Mouse (Mus musculus): ENCODE measurements around the gene Car1. TPM values are rescaled to one million over a fixed set of nuclear protein-coding genes. Genes with fewer than 3 reads are reported as not detected.
"Not testable (repeated sequence)": the region's sequence is repeated elsewhere in the genome, so short reads cannot be mapped to it uniquely, and the experiment has no call there.

The Car1 gene
- polyA plus RNA-seq (2012; rRNA removed) = 0.11 TPM in 1 of 2 replicates, not detected in the other

DNA sequence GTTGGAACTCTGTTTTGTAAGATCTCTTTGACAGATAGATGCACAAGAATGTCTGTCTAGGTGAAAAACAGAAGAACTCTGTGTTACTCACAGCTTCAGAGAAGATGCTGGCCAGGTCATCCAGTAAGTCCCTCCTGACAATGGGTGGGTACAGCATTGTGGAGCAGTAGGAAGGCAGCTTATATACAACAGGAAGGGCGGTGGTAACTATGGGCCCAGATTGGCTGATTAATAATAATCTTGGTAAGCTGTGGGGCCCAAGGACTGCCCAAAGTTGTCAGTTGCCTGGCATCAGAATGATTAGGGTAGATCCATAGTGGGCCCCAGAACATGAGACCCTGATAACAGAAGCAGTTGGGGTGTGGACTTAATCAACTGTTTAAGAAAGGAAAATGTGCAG, at the start of gene Car1:
TSS of gene Car1 (minus strand) at position 158 of the 400 bp plus-strand sequence.
- DNase-seq (ENCODE audit: extremely low spot score in 1 of 2, low spot score in 1 of 2) = no peak

DNA sequence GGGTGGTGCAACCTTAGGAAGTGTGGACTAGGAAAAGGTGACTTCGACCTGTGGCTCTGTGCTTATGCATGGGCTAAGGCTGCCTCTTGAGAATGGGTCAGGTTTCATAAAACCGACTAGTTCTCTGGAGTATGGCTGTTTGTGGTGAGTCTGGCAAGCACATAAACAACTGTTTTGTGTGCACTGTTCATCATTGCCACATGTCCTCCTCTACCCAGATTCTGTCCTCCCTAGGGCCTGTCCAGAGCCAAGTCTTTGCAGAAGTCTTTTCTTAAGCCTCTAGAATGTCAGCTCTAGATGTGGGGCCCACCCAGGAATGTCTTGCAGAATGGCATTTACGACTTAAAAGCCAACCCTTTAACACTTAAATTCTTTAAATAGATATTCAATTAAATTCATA, 49.7 kb upstream of the Car1 start:
- no peak for DNase-seq (ENCODE audit: extremely low spot score in 1 of 2, low spot score in 1 of 2)

DNA sequence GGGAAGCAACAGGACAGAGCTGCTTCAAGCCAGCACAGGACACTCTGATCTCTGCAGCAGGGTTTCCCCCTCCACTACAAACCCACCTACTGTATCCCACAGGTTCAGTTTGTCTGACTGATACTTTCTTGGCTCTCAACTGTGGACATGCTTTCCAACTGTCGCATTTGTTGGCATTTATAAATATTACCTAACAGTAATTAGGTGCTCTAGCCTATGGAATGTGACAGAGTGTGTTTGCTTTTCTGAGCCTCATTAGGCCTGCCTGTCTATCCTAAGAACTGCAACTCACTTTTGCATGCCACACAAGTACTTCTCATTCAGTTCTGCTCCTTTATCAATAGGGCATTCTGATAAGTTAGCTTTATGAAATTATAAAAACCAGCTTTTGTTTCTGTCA, 46.3 kb upstream of the Car1 start:
- DNase-seq (ENCODE audit: extremely low spot score in 1 of 2, low spot score in 1 of 2) = no peak

DNA sequence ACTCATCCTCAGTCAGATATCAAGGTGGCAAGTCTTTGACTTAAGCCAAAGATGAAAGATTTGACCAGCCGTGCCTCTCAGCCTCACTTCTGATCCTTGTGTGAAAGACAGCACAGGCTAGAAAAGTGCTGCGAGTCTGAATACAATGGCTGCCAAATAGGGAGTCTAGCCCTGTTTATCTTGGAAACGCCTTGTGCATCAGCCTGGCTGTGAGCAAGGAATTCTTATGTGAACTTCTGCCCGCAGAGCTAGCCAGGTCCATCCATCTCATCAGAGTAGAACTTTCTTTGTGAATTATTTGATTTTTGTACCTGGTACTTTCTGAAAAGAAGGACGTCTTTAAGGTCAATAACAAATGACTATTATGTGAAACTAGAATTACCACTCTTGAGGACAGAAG, 45.8 kb upstream of the Car1 start:
- DNase-seq (ENCODE audit: extremely low spot score in 1 of 2, low spot score in 1 of 2) = no peak

DNA sequence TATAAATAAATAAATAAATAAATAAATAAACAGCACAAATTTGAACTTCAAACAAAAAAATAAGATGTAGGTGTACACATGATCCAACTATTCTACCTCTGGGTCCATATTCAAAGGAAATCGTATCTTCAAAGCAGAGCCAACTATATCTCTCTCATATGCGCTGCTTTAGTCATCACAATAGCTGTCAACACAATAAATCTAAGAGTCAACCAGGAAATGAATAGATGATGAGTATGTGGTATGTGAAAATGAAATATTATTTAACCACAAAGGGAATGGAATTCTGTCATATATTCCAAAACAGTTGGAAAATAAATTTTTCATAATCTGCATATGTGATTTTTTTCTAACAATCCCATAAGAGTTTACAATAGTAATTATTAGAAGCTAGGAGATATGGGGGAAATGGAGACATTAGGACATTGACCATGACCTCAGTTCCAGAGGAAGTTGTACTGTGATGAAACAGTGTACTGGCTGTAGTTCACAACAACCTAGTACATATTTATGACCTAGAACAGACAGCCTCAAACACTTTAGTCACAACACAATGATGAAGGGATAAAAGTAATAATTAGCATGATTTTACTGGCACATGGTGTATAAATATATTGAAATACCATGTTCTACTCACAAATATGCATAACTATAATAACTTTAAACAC, 40.6 kb upstream of the Car1 start:
- DNase-seq (ENCODE audit: extremely low spot score in 1 of 2, low spot score in 1 of 2) = no peak

DNA sequence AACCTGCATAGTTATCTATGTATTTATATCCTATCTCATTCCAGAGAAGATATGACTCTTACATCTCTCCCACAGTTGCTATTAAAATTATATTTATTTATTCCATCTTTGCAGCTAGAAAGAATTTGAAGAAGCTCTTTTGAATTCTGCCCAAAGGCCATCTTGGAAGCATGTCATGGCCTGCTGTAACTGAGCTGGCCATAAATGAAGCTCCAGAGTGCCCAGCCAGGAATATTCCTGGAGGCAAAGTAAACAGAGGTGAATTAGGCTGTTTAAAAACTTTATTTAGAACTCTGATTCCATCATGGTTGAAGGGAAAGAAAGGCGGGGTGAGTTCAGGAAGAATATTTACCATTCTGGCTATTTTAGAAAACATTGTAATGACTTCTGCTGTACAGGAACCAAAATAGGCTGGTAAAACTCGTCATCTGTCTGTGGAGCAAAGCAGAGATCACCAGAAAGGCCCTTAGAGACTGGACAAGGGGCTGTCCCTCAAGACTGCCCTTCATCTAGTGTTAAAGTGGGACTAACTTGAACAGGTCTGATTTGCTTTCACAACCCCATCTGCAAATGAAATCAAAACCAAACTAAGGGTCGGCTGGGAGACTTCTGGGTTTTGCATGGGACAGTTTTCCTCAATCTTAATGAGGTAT, 31.4 kb upstream of the Car1 start:
- DNase-seq (ENCODE audit: extremely low spot score in 1 of 2, low spot score in 1 of 2) = no peak

DNA sequence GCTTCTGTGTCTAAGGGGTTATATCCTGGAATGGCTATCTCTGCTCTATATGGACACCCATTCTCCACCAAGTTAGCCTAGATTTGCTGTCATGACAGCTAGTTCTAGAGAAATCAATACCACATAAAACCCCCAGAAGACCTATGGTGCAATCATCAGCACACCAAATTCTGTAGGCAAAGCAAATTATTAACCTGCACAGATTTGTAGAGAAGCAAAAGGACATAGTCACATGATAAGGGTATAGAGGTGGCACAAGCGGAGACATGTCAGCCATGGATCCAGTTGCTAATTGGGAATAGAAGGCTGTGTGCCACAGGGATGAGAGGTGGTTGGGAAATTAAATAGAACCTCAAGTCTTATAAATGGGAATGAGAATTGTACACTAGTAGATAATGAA, 30.8 kb upstream of the Car1 start:
- DNase-seq (ENCODE audit: extremely low spot score in 1 of 2, low spot score in 1 of 2) = no peak

DNA sequence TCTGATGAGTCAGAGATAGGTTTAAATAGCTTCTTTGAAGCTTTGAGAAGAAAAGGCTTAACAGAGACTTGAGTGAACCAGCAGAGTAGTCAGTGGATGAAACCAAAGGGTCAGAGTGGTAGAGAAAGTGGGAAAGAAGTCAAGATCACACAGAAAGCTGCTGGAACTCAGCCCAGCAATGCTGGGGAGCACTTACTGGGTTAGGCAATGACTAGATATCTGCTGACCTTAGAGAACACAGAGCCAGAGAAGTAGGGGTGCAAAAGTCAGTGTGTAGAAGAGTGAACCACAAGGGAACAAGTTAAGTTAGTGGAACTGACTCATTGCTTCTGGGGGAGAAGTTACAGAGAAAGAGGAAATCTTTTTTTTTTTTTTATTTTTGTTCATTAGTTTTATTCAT, 24.6 kb upstream of the Car1 start:
- no peak for DNase-seq (ENCODE audit: extremely low spot score in 1 of 2, low spot score in 1 of 2)

DNA sequence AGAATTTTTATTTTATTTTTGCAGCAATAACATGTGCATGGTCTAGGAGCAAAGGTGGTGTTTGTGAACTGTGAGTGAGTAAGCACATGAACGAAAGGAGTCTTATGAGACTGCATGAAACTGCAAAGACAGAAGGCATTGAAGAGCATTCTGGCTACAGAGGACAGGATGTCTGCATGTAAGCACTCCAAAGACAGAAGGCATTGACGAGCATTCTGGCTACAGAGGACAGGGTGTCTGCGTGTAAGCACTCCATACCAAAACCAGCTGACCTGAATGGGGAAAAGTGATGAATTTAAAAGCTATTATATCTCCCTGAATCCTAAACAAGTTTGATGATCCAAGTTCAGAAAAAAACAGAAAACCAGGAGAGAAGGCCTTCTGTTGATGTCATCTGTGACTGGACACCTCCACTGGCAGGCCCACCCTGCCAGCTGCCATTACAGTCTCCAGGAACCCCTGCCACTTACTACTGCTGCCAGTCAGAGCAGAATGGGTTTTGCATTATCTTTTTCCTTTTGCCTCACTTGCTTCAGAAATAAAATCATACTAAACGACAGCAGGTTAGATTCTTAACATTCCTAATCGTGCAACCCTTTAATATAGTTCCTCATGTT, 23.2 kb upstream of the Car1 start:
- DNase-seq (ENCODE audit: extremely low spot score in 1 of 2, low spot score in 1 of 2) = no peak

DNA sequence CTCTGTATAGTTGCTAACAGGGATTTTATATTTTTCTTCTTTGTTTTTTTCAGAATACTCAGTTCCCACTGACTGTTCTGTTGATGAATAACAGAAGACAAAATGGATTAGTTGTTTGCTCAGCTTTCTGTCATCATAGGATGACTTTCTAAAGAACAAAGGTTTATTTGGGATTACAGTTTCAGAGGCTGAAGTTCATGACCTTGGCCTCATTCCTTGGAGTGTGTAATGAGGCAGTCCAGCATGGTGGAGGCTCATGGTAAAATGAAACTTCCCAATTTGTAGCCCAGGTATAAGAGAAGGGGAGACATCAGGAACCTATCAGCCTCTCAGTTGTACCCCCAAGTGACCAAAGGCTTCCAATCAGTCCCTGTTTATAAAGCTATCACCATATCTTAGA, 20.7 kb upstream of the Car1 start:
- DNase-seq (ENCODE audit: extremely low spot score in 1 of 2, low spot score in 1 of 2) = no peak

DNA sequence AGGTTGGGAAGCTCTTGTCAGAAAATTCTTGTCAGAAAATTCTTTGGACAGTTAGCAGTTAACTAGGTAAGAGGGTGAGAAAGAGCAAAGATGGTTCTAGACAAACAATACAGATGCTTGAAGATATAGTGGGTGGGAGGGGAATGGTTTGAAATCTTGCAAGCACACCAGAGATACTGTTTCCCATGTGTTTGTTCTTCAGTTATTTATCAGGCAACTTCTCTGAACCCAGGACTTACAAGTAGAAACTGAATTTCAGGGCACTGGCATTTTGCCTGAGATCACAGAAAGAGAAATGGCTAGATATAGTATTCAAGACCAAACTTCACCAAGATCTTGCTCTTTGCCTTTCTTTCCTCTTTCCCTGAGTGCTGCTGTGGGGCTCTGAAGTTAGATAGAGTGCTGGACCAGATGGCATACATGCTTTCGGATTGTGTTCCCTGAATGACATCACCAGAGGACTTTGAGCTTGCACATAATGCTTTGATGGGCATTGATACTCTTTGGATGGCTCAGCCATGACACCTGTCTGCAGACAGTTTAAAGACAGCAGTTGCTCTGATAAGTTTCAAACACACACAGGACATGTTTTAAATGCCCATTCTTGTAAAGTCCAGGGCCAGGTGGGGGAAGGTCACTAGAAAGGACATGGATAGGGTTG, 11.8 kb upstream of the Car1 start:
- no peak for DNase-seq (ENCODE audit: extremely low spot score in 1 of 2, low spot score in 1 of 2)

DNA sequence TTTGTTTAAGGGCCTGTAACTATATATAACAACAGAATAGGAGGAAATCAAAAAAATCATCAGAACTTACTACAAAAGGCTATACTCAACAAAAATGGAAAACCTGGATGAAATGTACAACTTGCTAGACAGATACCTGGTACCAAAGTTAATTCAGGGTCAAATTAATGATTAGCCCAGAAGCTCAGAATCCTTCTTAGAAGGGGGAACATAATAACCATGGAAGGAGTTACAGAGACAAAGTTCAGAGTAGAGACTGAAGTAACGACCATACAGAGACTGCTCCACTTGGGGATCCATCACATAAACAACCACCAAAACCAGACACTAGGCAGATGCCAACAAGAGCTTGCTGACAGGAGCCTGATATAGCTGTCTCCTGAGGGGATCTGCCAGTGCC, 7.2 kb upstream of the Car1 start:
- DNase-seq (ENCODE audit: extremely low spot score in 1 of 2, low spot score in 1 of 2) = not testable (repeated sequence)

DNA sequence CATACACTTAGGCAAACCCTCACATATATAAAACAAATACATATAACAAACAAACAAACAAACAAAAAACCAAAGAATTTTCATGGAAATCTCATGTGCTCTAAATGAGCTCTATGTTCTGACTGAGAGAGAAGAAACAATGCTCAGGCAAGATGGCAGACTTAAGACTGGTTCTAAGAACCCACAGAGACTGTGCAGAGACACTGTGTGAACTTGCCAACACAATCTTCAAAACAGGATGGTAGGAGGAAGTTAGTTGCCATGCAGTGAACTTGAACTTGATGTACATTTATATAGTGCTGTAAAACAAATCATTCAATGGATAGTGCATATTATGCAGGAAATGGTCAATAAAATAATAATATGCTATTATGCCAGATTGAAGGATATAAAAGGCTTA, 1.5 kb downstream of the Car1 start:
- DNase-seq (ENCODE audit: extremely low spot score in 1 of 2, low spot score in 1 of 2) = no peak

DNA sequence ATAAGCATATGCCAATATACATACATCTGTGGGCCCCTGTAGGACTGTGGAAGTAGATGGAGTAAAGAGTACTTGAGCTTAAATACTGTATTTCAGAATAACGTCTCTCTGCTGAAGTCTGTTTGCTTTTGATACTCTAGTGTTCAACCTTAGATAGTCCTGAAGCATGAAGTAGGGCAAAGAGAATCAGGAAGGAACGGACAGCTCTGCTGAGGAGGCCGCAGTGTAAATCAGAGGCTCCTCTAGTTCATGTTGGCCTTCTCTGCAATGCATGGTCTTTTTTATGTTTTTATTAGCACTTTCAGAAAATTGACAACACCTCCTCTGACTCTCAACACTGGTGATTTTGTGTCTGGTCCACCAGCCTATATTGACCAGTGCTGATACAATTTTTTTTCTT, 2.2 kb downstream of the Car1 start:
- no peak for DNase-seq (ENCODE audit: extremely low spot score in 1 of 2, low spot score in 1 of 2)

DNA sequence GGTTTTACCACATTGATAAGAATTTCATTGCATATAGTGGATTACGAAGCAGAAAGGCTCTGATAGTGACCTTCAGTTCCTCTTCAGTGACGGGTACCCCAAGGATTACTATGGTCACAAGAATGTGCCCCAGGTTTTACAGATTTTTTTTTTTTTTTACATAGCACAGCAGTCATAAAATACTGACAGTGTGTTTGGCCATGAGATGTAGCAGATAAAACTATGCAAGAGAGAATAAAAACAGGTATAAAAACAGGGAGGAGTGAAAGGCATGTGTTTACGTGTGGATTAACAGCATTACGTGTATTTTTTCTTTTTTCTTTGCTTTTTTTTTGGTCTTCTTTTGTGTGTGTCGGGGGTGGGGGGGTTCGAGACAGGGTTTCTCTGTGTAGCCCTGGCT, 3.3 kb downstream of the Car1 start:
- DNase-seq (ENCODE audit: extremely low spot score in 1 of 2, low spot score in 1 of 2) = no peak

DNA sequence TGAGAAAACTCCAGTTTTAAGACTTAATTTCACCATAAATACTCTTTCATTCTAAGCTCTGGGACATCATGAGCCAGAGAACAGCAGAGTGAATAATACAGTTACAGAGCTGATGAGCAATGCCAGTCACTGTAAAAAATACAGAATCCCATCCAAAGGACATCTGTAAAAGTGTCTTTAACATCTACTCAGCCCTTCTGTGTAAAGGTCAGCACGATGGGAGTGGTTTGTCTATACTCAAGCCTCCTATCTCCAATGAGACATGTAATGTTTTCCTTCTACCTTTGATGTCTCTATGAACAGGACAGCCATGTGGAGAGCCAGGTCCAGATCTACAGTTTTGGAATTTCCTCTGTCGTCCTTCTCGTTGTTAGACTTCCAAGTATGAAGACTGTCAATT, 11.1 kb downstream of the Car1 start:
- DNase-seq (ENCODE audit: extremely low spot score in 1 of 2, low spot score in 1 of 2) = no peak

DNA sequence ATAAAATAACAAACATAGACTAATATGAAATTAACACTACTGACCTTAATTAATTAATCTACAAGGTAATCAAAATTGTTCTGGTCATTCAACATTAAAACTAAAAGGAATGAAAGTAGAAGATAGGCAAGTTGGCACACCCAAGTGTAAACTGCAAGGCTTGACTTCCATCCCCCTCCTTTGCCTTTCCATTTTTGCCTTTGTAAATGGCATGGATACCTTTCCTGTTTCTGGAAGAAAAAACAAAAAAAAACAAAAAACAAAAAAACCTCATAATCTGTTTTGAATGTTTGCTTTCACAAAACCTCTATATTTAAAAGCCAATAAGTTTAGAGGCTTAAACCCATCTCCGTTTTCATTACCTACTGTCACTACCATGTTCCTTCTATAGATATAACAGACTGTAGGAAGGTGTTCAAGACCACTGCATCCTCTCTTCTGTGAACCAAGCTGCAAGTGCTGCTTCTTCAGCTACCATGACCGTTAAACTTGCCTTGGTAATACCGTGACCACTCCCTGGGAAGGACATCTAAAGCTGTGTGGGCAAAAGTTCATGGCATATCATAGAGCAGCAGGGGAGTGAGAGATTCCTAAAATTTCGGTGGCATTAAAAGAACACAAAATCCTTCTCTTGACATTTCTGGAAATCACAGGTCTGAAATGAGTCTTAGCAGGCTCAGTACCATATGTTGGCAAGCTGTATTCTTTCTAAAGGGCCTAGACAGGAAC, 12.7 kb downstream of the Car1 start:
- no peak for DNase-seq (ENCODE audit: extremely low spot score in 1 of 2, low spot score in 1 of 2)

DNA sequence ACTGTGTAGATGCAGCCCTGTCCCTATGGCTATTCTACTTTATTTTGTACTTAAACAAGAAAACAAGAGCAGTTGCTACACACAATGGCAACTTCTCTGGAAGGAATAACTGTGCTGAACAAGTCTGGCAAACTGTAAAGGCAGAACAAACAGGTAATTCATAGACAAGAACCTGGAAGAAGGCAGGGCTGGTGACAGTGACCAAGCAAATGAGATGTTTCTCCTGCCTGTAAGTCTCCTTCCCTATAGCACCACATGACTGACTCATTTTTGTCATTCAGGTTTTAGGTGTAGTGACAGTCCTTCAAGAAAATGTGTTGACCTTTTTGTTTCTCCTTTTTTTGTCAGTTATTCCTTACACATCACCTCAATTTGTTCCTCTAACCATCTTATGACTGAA, 16.1 kb downstream of the Car1 start:
- no peak for DNase-seq (ENCODE audit: extremely low spot score in 1 of 2, low spot score in 1 of 2)

DNA sequence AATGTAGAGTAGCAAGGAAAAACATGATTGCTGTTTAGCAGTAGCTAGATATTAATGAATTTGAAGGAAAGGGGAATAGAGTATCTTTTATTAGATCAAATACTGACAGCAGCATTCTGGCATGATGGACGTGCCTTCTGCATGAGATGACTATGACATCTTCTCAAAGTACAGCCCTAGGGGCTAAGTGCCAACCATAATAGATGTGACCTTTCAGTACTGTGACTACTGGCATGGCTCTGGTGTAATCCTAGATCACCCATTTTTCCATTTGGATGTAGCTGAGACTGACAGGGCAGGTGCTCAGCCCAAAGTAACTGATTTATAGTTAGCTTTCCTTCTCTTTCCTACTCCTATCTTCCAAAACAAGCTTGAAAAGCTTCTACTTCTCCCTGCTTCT, 20.6 kb downstream of the Car1 start:
- no peak for DNase-seq (ENCODE audit: extremely low spot score in 1 of 2, low spot score in 1 of 2)

DNA sequence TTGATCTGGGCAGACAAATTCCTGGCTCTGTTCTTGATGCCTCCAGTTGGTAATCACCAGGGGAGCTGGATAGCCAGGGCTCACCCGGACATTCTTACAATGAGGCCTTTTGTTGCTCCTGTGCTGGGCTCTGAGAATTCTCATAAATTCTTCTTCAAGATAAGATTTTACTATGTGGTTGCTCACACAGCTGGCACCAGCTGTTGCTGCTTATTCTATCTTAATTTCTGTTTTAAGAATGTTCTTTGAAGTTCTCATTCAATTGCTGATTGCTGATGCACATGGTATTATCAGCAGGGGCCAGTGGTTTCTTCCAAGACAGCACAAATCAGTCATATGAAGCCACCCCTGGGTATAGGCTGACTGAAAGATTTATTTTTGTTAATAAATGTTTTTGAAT, 21.0 kb downstream of the Car1 start:
- DNase-seq (ENCODE audit: extremely low spot score in 1 of 2, low spot score in 1 of 2) = no peak

DNA sequence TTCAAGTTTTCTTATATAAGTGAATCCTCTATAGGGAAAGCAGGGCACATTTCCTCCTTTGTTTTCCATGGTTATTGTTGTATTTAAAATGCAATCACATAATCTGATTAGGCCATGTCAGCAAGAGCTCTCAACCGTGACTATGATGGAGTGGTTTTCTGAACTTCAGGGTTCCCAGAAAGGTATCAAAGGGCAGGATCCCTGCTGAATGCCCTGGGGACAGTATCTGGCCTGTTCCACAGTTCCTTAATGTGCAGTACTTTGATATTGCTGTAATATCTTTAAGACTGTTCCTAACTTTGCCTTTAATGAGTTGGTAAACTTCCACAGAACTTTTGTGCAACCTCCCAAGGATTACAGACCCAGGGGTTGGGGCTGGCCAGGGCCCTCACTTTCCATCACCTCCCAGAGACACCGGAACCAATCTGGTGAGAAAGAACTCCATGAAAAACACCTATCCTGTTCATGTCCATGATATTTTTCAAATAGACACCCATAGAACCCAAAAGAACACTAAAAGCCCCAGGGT, 21.6 kb downstream of the Car1 start:
- no peak for DNase-seq (ENCODE audit: extremely low spot score in 1 of 2, low spot score in 1 of 2)

All from frontal cortex, adult 2 months (tissue).